Mouse (Mus musculus): ENCODE data around the gene Olfr1150-ps1. TPM values are rescaled to one million over a fixed set of nuclear protein-coding genes. Genes with fewer than 3 reads are reported as not detected.

Gene Olfr1150-ps1
- total RNA-seq (2014; fragmentation: Nextera tagmentation) (not detected in 2 replicates), total RNA-seq (2017) (0.06 TPM in 1 of 2 replicates, not detected in the other), polyA plus RNA-seq (2012) (not detected in 2 replicates)

GRCm38 (mm10) chr2:87843693-87844092 lies at the start of gene Olfr1150-ps1:
Gene Olfr1150-ps1, plus strand, starts transcription at chr2:87843993.
- no peaks in the 10 kb centered on the region for H3K4me1 ChIP-seq (ENCODE audit: insufficient read depth, low read depth, low read length)
- no peak for TF ChIP-seq TAL1 (conservative IDR thresholded peaks at IDR 0.05; ENCODE audit: low read depth, low read length)
- TF ChIP-seq POLR2AphosphoS5 (IDR thresholded peaks at IDR 0.05; ENCODE audit: insufficient replicate concordance, low read depth, low read length) = no peak
- TF ChIP-seq GATA1 (IDR thresholded peaks at IDR 0.05; ENCODE audit: borderline replicate concordance, low read length) = no peak
- no peak for TF ChIP-seq GATA2 (IDR thresholded peaks at IDR 0.05; ENCODE audit: borderline replicate concordance, low read depth, low read length)
- no peak for TF ChIP-seq CTCF (IDR thresholded peaks at IDR 0.05; ENCODE audit: low read depth, low read length)
- H3K4me3 ChIP-seq (ENCODE audit: low read depth, low read length) = no peak within 1 kb of the TSS
- no peaks in the 10 kb centered on the region for H3K36me3 ChIP-seq (replicated peaks)
- no peak for DNase-seq (ENCODE audit: low spot score)
- no peak for ATAC-seq (ENCODE audit: extremely low read depth, insufficient number of reproducible peaks, low FRiP score, poor library complexity, severe bottlenecking)
- no peaks in the 10 kb centered on the region for H3K27me3 ChIP-seq (ENCODE audit: insufficient read depth, low read length)
- no peaks in the 10 kb centered on the region for H3K9me3 ChIP-seq (replicated peaks)

- H3K9me3 ChIP-seq (replicated peaks) = no peaks in the 10 kb centered on the region
- no peaks in the 10 kb centered on the region for H3K36me3 ChIP-seq (replicated peaks)
- TF ChIP-seq POLR2AphosphoS5 (IDR thresholded peaks at IDR 0.05; ENCODE audit: insufficient replicate concordance, low read depth, low read length) (no peak), CTCF (IDR thresholded peaks at IDR 0.05; ENCODE audit: low read depth, low read length) (no peak), TAL1 (conservative IDR thresholded peaks at IDR 0.05; ENCODE audit: low read depth, low read length) (no peak), GATA2 (IDR thresholded peaks at IDR 0.05; ENCODE audit: borderline replicate concordance, low read depth, low read length) (no peak), GATA1 (IDR thresholded peaks at IDR 0.05; ENCODE audit: borderline replicate concordance, low read length) (no peak)
- H3K4me1 ChIP-seq (ENCODE audit: insufficient read depth, low read depth, low read length) = no peaks in the 10 kb centered on the region
- H3K27me3 ChIP-seq (ENCODE audit: insufficient read depth, low read length) = no peaks in the 10 kb centered on the region
- no peak for ATAC-seq (ENCODE audit: extremely low read depth, insufficient number of reproducible peaks, low FRiP score, poor library complexity, severe bottlenecking)
- no peak within 1 kb of the TSS for H3K4me3 ChIP-seq (ENCODE audit: low read depth, low read length)
- no peak for DNase-seq (ENCODE audit: low spot score)
Measured at GRCm38 (mm10) chr2:87800292-87800691, 43.5 kb upstream of the Olfr1150-ps1 start, which contains the start of gene Olfr1143. Gene Olfr1143, plus strand, starts transcription at chr2:87800592.

- H3K27me3 ChIP-seq (ENCODE audit: insufficient read depth, low read length) = no peaks in the 10 kb centered on the region
- H3K4me1 ChIP-seq (ENCODE audit: insufficient read depth, low read depth, low read length) = no peaks in the 10 kb centered on the region
- DNase-seq (ENCODE audit: low spot score) (no peak), ATAC-seq (ENCODE audit: extremely low read depth, insufficient number of reproducible peaks, low FRiP score, poor library complexity, severe bottlenecking) (no peak)
- no peak within 1 kb of the TSS for H3K4me3 ChIP-seq (ENCODE audit: low read depth, low read length)
- no peaks in the 10 kb centered on the region for H3K9me3 ChIP-seq (replicated peaks)
- H3K36me3 ChIP-seq (replicated peaks) = no peaks in the 10 kb centered on the region
- TF ChIP-seq CTCF (IDR thresholded peaks at IDR 0.05; ENCODE audit: low read depth, low read length) (no peak), POLR2AphosphoS5 (IDR thresholded peaks at IDR 0.05; ENCODE audit: insufficient replicate concordance, low read depth, low read length) (no peak), TAL1 (conservative IDR thresholded peaks at IDR 0.05; ENCODE audit: low read depth, low read length) (no peak), GATA2 (IDR thresholded peaks at IDR 0.05; ENCODE audit: borderline replicate concordance, low read depth, low read length) (no peak), GATA1 (IDR thresholded peaks at IDR 0.05; ENCODE audit: borderline replicate concordance, low read length) (no peak)
Measured at GRCm38 (mm10) chr2:87809522-87809921, 34.3 kb upstream of the Olfr1150-ps1 start, which contains the start of gene Olfr1145. Gene Olfr1145, plus strand, starts transcription at chr2:87809822.

- TF ChIP-seq GATA2 (IDR thresholded peaks at IDR 0.05; ENCODE audit: borderline replicate concordance, low read depth, low read length) (no peak), GATA1 (IDR thresholded peaks at IDR 0.05; ENCODE audit: borderline replicate concordance, low read length) (no peak), POLR2AphosphoS5 (IDR thresholded peaks at IDR 0.05; ENCODE audit: insufficient replicate concordance, low read depth, low read length) (no peak), CTCF (IDR thresholded peaks at IDR 0.05; ENCODE audit: low read depth, low read length) (no peak), TAL1 (conservative IDR thresholded peaks at IDR 0.05; ENCODE audit: low read depth, low read length) (no peak)
- no peak for ATAC-seq (ENCODE audit: extremely low read depth, insufficient number of reproducible peaks, low FRiP score, poor library complexity, severe bottlenecking)
- Histone ChIP-seq H3K9me3 (replicated peaks) (no peaks in the 10 kb centered on the region), H3K4me3 (ENCODE audit: low read depth, low read length) (no peak within 1 kb of the TSS), H3K27me3 (ENCODE audit: insufficient read depth, low read length) (no peaks in the 10 kb centered on the region), H3K36me3 (replicated peaks) (no peaks in the 10 kb centered on the region), H3K4me1 (ENCODE audit: insufficient read depth, low read depth, low read length) (no peaks in the 10 kb centered on the region)
- no peak for DNase-seq (ENCODE audit: low spot score)
Measured at GRCm38 (mm10) chr2:87830233-87830632, 13.6 kb upstream of the Olfr1150-ps1 start, which contains the start of gene Olfr1148. Gene Olfr1148, plus strand, starts transcription at chr2:87830533.

GRCm38 (mm10) chr2:87855562-87855961 lies 11.8 kb downstream of the Olfr1150-ps1 start, which contains the start of gene Olfr1151:
Gene Olfr1151, plus strand, starts transcription at chr2:87855862.
- TF ChIP-seq TAL1 (conservative IDR thresholded peaks at IDR 0.05; ENCODE audit: low read depth, low read length) (no peak), POLR2AphosphoS5 (IDR thresholded peaks at IDR 0.05; ENCODE audit: insufficient replicate concordance, low read depth, low read length) (no peak), CTCF (IDR thresholded peaks at IDR 0.05; ENCODE audit: low read depth, low read length) (no peak), GATA1 (IDR thresholded peaks at IDR 0.05; ENCODE audit: borderline replicate concordance, low read length) (no peak), GATA2 (IDR thresholded peaks at IDR 0.05; ENCODE audit: borderline replicate concordance, low read depth, low read length) (no peak)
- DNase-seq (ENCODE audit: low spot score) (no peak), ATAC-seq (ENCODE audit: extremely low read depth, insufficient number of reproducible peaks, low FRiP score, poor library complexity, severe bottlenecking) (no peak)
- no peaks in the 10 kb centered on the region for H3K27me3 ChIP-seq (ENCODE audit: insufficient read depth, low read length)
- H3K4me3 ChIP-seq (ENCODE audit: low read depth, low read length) = no peak within 1 kb of the TSS
- no peaks in the 10 kb centered on the region for H3K4me1 ChIP-seq (ENCODE audit: insufficient read depth, low read depth, low read length)
- H3K36me3 ChIP-seq (replicated peaks) = no peaks in the 10 kb centered on the region
- H3K9me3 ChIP-seq (replicated peaks) = no peaks in the 10 kb centered on the region

GRCm38 (mm10) chr2:87866192-87866591 lies 22.4 kb downstream of the Olfr1150-ps1 start, which contains the start of gene Olfr1152:
Gene Olfr1152, plus strand, starts transcription at chr2:87866492.
- no peak for DNase-seq (ENCODE audit: low spot score)
- ATAC-seq (ENCODE audit: extremely low read depth, insufficient number of reproducible peaks, low FRiP score, poor library complexity, severe bottlenecking) = no peak
- TF ChIP-seq TAL1 (conservative IDR thresholded peaks at IDR 0.05; ENCODE audit: low read depth, low read length) = no peak
- no peak for TF ChIP-seq GATA1 (IDR thresholded peaks at IDR 0.05; ENCODE audit: borderline replicate concordance, low read length)
- TF ChIP-seq POLR2AphosphoS5 (IDR thresholded peaks at IDR 0.05; ENCODE audit: insufficient replicate concordance, low read depth, low read length) = no peak
- TF ChIP-seq CTCF (IDR thresholded peaks at IDR 0.05; ENCODE audit: low read depth, low read length) = no peak
- no peak for TF ChIP-seq GATA2 (IDR thresholded peaks at IDR 0.05; ENCODE audit: borderline replicate concordance, low read depth, low read length)
- Histone ChIP-seq H3K4me3 (ENCODE audit: low read depth, low read length) (no peak within 1 kb of the TSS), H3K9me3 (replicated peaks) (0 out of 2 replicates have a peak, but pooled peaks cover 6% of the 10 kb centered on the region), H3K27me3 (ENCODE audit: insufficient read depth, low read length) (no peaks in the 10 kb centered on the region), H3K4me1 (ENCODE audit: insufficient read depth, low read depth, low read length) (no peaks in the 10 kb centered on the region), H3K36me3 (replicated peaks) (no peaks in the 10 kb centered on the region)
